Mouse (Mus musculus): Measurements from ENCODE around the gene Ostn. TPM values are rescaled to one million over a fixed set of nuclear protein-coding genes. Genes with fewer than 3 reads are reported as not detected.
"Not testable (repeated sequence)": the region's sequence is repeated elsewhere in the genome, so short reads cannot be mapped to it uniquely, and the experiment has no call there.

The Ostn gene
- total RNA-seq (2012; rRNA removed) (not detected in 2 replicates), polyA plus RNA-seq (2012; ENCODE audit: insufficient read depth in 1 of 2, insufficient read length in 2 of 2, low read depth in 1 of 2, low replicate concordance in 2 of 2, missing spikeins in 1 of 2) (not detected)

DNA sequence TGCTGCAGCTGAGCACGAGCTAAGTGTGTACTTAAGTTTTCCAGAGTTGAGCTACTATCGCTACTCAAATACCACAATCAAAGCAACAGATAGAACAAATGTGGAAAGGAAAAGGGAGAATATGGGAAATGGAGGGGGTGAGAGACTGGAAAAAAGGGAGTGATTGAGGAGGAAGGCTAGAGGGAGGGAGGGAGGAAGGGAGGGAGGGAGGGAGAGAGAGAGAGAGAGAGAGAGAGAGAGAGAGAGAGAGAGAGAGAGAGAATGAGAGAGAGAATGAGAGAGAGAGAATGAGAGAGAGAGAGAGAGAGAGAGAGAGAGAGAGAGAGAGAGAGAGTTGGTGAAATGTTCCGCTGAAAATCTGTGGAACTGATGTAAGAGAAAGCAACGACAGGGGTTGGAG, at the start of gene Ostn:
TSS of gene Ostn (plus strand) at position 301 of the 400 bp plus-strand sequence.
- H3K9ac ChIP-seq (ENCODE audit: control insufficient read depth, low read depth, low read length, poor library complexity, severe bottlenecking); DNase-seq (ENCODE audit: low read depth, low spot score): not testable (repeated sequence)

DNA sequence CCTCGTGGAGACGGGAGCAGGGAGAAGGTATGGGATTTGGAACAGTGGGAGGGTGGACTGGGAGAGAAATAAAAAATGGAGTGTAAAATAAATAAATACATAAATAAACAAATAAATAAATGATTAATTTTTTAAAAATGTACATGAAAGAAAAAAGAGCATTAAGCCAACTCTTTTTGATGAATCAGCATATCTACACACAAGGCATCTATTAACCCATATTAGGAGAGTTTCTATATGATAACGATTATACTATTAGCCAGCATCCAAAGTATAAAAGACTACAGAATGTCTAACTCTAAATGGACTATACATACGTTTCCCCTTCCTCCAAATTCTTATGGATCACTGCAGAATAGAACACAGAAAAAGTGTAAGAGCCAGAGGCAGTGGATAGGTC, 38.5 kb upstream of the Ostn start:
- Histone ChIP-seq H3K27ac (ENCODE audit: control insufficient read depth, low read depth, low read length) (no peak overlapping the region), H3K9me3 (replicated peaks; ENCODE audit: insufficient read depth, low read length) (no peaks in the 10 kb centered on the region), H3K4me1 (ENCODE audit: control insufficient read depth in 1 of 2, insufficient read depth in 2 of 2, low read length in 2 of 2) (no peaks in the 10 kb centered on the region), H3K4me3 (ENCODE audit: control insufficient read depth in 1 of 2, insufficient read depth in 1 of 2, low read depth in 2 of 2, low read length in 2 of 2) (no peak overlapping the region), H3K27me3 (ENCODE audit: control insufficient read depth in 1 of 2, insufficient read depth in 2 of 2, low read length in 2 of 2) (no peaks in the 10 kb centered on the region), H3K9ac (ENCODE audit: control insufficient read depth, low read depth, low read length, poor library complexity, severe bottlenecking) (no peak overlapping the region), H3K79me2 (ENCODE audit: control insufficient read depth, insufficient read depth, low read length, poor library complexity) (no peaks in the 10 kb centered on the region), H3K36me3 (ENCODE audit: control insufficient read depth in 1 of 2, insufficient read depth in 2 of 2, low read length in 2 of 2) (no peaks in the 10 kb centered on the region)
- DNase-seq (ENCODE audit: low read depth, low spot score), result no peak
- TF ChIP-seq RAD21 (IDR thresholded peaks at IDR 0.05; ENCODE audit: low read depth, low read length), result no peak
- TF ChIP-seq TCF12 (IDR thresholded peaks at IDR 0.05; ENCODE audit: low read depth, low read length), result no peak
- no peak for TF ChIP-seq MAZ (IDR thresholded peaks at IDR 0.05; ENCODE audit: low read depth, low read length)
- TF ChIP-seq POLR2A (IDR thresholded peaks at IDR 0.05; ENCODE audit: control insufficient read depth in 1 of 2, insufficient read depth in 1 of 2, low read depth in 1 of 2, low read length in 2 of 2, poor library complexity in 1 of 2), result no peak
- TF ChIP-seq POLR2AphosphoS5 (IDR thresholded peaks at IDR 0.05; ENCODE audit: borderline replicate concordance, low read depth, low read length), result no peak
- TF ChIP-seq TAL1 (IDR thresholded peaks at IDR 0.05; ENCODE audit: low read length), result no peak
- no peak for TF ChIP-seq NRF1 (IDR thresholded peaks at IDR 0.05; ENCODE audit: insufficient read depth, low read depth, low read length, poor library complexity, severe bottlenecking)
- TF ChIP-seq E2F4 (IDR thresholded peaks at IDR 0.05; ENCODE audit: borderline replicate concordance, low read depth, low read length), result no peak
- TF ChIP-seq ZNF384 (IDR thresholded peaks at IDR 0.05; ENCODE audit: low read depth, low read length), result no peak
- no peak for TF ChIP-seq SIN3A (IDR thresholded peaks at IDR 0.05; ENCODE audit: low read length)
- no peak for TF ChIP-seq CTCF (IDR thresholded peaks at IDR 0.05 in 2 of 3, conservative IDR thresholded peaks at IDR 0.05 in 1 of 3; ENCODE audit: control insufficient read depth in 1 of 3, insufficient read depth in 1 of 3, low read depth in 2 of 3, low read length in 3 of 3, poor library complexity in 1 of 3, severe bottlenecking in 1 of 3)
- no peak for TF ChIP-seq TBP (IDR thresholded peaks at IDR 0.05; ENCODE audit: low read depth, low read length)

More for the DNA sequence above, at the start of gene Ostn:
- not testable (repeated sequence) for H3K4me3 ChIP-seq (ENCODE audit: control insufficient read depth in 1 of 2, insufficient read depth in 1 of 2, low read depth in 2 of 2, low read length in 2 of 2); H3K9me3 ChIP-seq (replicated peaks; ENCODE audit: insufficient read depth, low read length); H3K27me3 ChIP-seq (ENCODE audit: control insufficient read depth in 1 of 2, insufficient read depth in 2 of 2, low read length in 2 of 2); H3K36me3 ChIP-seq (ENCODE audit: control insufficient read depth in 1 of 2, insufficient read depth in 2 of 2, low read length in 2 of 2); H3K79me2 ChIP-seq (ENCODE audit: control insufficient read depth, insufficient read depth, low read length, poor library complexity); H3K27ac ChIP-seq (ENCODE audit: control insufficient read depth, low read depth, low read length); H3K4me1 ChIP-seq (ENCODE audit: control insufficient read depth in 1 of 2, insufficient read depth in 2 of 2, low read length in 2 of 2)

GRCm38 (mm10) chr16:27287410-27287809, 19.9 kb upstream of the Ostn start:
- no peak overlapping the region for H3K9ac ChIP-seq (ENCODE audit: control insufficient read depth, low read depth, low read length, poor library complexity, severe bottlenecking)
- TF ChIP-seq MAFK (IDR thresholded peaks at IDR 0.05; ENCODE audit: borderline replicate concordance, low read depth, low read length), result no peak
- no peak for TF ChIP-seq ZC3H11A (IDR thresholded peaks at IDR 0.05; ENCODE audit: low read depth, low read length)
- TF ChIP-seq NRF1 (IDR thresholded peaks at IDR 0.05; ENCODE audit: insufficient read depth, low read depth, low read length, poor library complexity, severe bottlenecking), result no peak
- TF ChIP-seq RAD21 (IDR thresholded peaks at IDR 0.05; ENCODE audit: low read depth, low read length), result no peak
- H3K27ac ChIP-seq (ENCODE audit: control insufficient read depth, low read depth, low read length), result no peak overlapping the region
- H3K79me2 ChIP-seq (ENCODE audit: control insufficient read depth, insufficient read depth, low read length, poor library complexity), result no peaks in the 10 kb centered on the region
- H3K4me1 ChIP-seq (ENCODE audit: control insufficient read depth in 1 of 2, insufficient read depth in 2 of 2, low read length in 2 of 2), result no peaks in the 10 kb centered on the region
- no peak overlapping the region for H3K4me3 ChIP-seq (ENCODE audit: control insufficient read depth in 1 of 2, insufficient read depth in 1 of 2, low read depth in 2 of 2, low read length in 2 of 2)
- no peaks in the 10 kb centered on the region; a peak in 1 of 4 replicates for H3K27me3 ChIP-seq (ENCODE audit: control insufficient read depth in 1 of 2, insufficient read depth in 2 of 2, low read length in 2 of 2)
- no peaks in the 10 kb centered on the region for H3K36me3 ChIP-seq (ENCODE audit: control insufficient read depth in 1 of 2, insufficient read depth in 2 of 2, low read length in 2 of 2)
- DNase-seq (ENCODE audit: low read depth, low spot score), result no peak
- H3K9me3 ChIP-seq (replicated peaks; ENCODE audit: insufficient read depth, low read length), result no peaks in the 10 kb centered on the region

Measured in MEL (cell line).